Mouse (Mus musculus): Measurements from ENCODE around the gene Pvrig.
"Not testable (repeated sequence)": the region's sequence is repeated elsewhere in the genome, so short reads cannot be mapped to it uniquely, and the experiment has no call there.

The Pvrig gene

DNA sequence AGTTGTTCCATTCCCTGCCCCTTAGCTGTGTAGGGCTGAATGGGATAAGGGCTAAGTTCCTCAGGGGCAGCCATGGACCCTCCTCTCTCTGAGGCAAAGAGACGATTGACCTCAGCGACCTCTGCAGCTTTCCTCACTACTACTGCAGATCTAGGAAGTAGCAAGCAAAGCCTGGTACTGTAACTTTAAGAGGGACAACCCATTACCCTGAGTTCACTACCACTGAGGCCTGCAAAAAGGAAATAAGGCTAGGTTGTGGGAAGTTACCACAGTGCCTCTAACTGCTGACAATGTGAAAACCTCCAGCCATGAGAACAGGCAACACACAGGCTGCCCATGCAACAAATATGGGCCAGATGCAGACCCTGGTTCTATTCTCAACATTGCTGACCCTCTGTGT is at the start of gene Pvrig:
Gene Pvrig (plus strand): TSS at position 301 of the 400 bp plus-strand sequence.
- DNase-seq (ENCODE audit: extremely low spot score): no peak

DNA sequence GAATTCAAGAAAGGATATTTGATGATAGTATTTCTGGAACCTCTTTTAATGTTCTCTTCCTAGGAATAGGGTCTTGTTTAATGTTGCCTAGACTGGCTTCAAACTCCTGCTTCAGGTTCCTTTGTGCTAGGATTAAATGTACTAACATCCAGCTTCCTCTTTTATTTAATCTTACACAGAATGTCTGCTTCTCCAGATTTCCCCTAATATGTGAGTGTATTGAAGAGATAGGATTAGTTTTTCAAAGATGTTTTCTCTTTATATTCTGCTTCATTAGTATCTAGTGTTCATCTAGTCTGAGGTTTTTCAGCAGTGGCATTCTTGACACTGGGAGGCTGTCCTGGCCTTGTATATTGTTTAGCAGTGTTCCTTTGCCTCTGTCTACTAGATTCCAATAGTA is 47.6 kb upstream of the Pvrig start:
- no peak for DNase-seq (ENCODE audit: extremely low spot score)

GRCm38 (mm10) chr5:138299613-138300012 is 42.1 kb upstream of the Pvrig start:
- no peak for DNase-seq (ENCODE audit: extremely low spot score)

DNA sequence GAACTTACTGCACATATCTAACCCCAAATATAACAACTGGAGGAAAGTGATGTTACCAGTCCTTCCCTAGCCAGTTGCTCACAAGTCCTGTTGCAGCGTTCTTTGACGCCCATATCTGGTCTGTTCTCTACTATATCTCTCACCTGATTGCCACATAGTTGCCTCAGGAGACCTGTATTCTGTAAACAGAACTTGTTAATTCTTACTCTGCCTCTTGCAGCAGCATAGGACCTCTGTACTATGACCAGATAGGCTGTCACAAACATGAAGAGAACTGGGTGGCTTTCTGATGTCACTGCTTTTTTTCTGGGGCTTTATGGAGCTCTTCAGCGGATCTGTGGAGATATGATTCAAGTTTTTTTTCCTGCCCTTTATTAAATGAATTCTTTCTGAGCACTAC is 29.0 kb upstream of the Pvrig start:
- no peak for DNase-seq (ENCODE audit: extremely low spot score)

DNA sequence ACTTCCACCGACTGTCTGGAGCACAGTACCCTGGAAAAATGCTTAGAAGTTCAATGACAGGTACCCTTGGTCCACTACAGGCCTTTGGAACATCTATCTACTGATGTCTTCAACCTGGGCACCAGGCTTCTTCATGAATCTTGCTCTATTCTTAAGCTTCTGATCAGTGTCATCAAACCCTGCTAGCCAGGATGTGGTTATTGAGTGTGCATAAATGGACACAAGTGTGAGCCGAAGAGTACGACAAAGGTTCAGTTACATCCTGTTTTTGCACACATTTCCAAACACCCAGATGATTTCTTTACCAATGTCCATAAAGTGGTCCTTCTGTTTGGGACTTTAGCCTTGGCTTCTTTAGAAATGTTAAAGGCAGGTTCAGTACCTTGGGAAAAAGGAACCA is 1.5 kb downstream of the Pvrig start:
- no peak for DNase-seq (ENCODE audit: extremely low spot score)

DNA sequence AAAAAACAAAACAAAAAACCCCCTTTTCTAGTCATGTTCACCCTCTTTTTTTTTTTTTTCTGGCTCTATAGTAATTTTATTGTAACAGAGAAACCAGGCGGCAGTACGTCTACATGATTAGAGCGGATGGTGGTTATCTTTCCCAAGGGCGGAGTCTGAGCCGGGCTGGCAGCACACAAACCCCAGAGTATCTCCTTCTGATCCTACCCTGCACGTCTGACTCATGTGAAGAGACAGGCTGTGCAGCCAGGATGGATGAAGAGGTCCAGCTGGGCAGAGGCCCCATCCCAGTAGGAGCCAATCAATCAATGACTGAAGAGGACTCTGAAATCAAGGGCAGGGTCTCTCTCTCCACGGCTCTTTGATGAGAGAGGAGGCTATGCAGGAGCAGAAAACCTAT is 21.4 kb downstream of the Pvrig start:
- not testable (repeated sequence) for DNase-seq (ENCODE audit: extremely low spot score)

DNA sequence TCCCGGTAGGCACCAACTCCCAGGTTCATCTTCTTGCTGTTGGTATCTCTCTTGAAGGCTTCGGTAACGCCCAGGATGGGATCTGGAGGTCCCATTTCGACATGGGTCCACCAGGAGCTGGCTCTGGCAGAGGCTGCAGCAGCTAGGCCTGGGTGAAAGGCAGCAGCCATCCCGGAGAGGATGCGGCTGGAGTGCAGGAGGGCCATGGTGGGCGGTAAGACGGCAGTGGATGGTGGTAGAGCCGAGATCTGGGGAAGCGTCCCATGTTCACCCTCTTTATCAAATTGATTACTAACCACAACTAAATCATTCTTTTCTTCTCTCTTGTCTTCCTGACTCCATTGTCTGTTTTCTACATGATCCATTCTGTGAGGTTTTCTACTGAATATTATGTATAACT is 23.6 kb downstream of the Pvrig start:
- not testable (repeated sequence) for DNase-seq (ENCODE audit: extremely low spot score)

All from embryo, embryonic 9.5 days (tissue).